Mouse (Mus musculus) hindbrain, embryonic 10.5 days (tissue): Measurements from ENCODE around the gene Isl1. TPM values are rescaled to one million over a fixed set of nuclear protein-coding genes. Genes with fewer than 3 reads are reported as not detected.

Experiments used
- DNase-seq: peaks from one replicate; pipeline ENCODE4 v3.0.0-alpha.2; 2017; ENCODE audit warnings: low spot score
- H3K27ac ChIP-seq: fragments of 300-500 bp; sonication (generic); 2 replicates; pipeline ENCODE4 v1.5.1; 2016; ENCODE audit warnings: mild to moderate bottlenecking, moderate library complexity
- H3K27me3 ChIP-seq: fragments of 300-500 bp; sonication (generic); 2 replicates; pipeline ENCODE4 v1.6.1; 2016; ENCODE audit warnings: mild to moderate bottlenecking; ENCODE audit not compliant: poor library complexity, insufficient read depth, severe bottlenecking
- H3K36me3 ChIP-seq: fragments of 300-500 bp; sonication (generic); 2 replicates; pipeline ENCODE4 v1.6.1; 2016; ENCODE audit warnings: mild to moderate bottlenecking, moderate library complexity
- H3K4me1 ChIP-seq: fragments of 300-500 bp; sonication (generic); replicated peaks from 2 replicates; pipeline ENCODE4 v1.6.1; 2016; ENCODE audit warnings: mild to moderate bottlenecking
- H3K4me3 ChIP-seq: fragments of 300-500 bp; sonication (generic); 2 replicates; pipeline ENCODE4 v1.5.1; 2016; ENCODE audit warnings: mild to moderate bottlenecking, moderate library complexity
- H3K9me3 ChIP-seq: fragments of 300-500 bp; sonication (generic); 2 replicates; pipeline ENCODE4 v1.6.1; 2016; ENCODE audit warnings: mild to moderate bottlenecking, moderate library complexity
- WGBS: fragments of 180-500 bp; shearing (Covaris S2); methylation state at CpG from one replicate; pipeline ENCODE4 v1.1.7; 2016; 5-methylcytosine and 5-hydroxymethylcytosine counted together
- polyA plus RNA-seq: library from polyadenylated mRNA; unstranded; fragments of >200 nt; fragmentation: Nextera tagmentation; extraction: Ambion mirVana; gene quantifications from 2 replicates; pipeline ENCODE4 v1.2.1, GENCODE M21; 2016

Isl1 gene
- polyA plus RNA-seq, 1 experiment from 2014 or later = 34.9 TPM

- Histone ChIP-seq H3K4me3 (peak overlapping the region; percentile 37), H3K36me3 (no peaks in the 10 kb centered on the region), H3K27ac (peak overlapping the region; percentile 59), H3K9me3 (no peaks in the 10 kb centered on the region), H3K27me3 (peaks cover 100% of the 10 kb centered on the region), H3K4me1 (peaks cover 23% of the 10 kb centered on the region)
- DNase-seq = peak; percentile 61
- 1% methylated on average over 25 of the region's 25 CpGs for whole genome bisulfite sequencing
Measured at GRCm38 (mm10) chr13:116304713-116305470, 4.6 kb downstream of the Isl1 start.

DNA sequence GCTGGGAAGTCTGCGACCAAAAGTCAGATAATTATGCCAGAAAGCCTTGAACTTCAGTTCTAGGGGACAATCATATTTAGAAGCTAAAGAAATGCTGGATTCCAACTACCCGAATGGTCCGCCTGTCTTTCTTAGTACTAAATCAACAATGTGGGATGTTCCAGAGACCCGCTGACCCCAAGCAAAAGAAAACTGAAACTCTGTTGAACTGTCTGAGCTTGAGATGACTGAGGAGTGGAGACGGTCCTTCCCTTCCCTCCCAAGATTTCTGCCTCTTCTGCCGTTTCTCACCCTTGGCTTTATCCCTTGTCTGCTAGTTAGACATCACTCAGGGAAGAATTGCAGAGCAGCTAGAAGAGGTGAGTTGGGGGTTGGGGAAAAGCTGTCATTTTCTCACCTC lies 5.7 kb downstream of the Isl1 start:
- 0 out of 2 replicates have a peak overlapping the region, but pooled peaks have one; percentile 5 for H3K27ac ChIP-seq

DNA sequence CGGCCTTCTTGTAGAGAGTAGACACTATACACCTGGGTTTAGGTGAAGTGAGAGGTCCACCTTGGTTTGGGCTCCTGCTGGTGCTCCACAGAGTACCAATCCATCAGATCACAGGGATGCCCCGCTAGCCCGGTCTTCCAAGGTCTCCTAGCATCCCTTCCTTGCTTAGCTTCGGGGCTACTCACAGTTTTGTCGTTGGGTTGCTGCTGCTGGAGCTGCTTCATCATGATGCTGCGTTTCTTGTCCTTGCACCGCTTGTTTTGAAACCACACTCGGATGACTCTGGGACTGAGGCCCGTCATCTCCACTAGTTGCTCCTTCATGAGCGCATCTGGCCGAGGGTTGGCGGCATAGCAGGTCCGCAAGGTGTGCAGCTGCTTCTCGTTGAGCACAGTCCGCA lies 6.6 kb downstream of the Isl1 start:
- peak; percentile 50 for DNase-seq
- Histone ChIP-seq H3K27me3 (peaks cover 100% of the 10 kb centered on the region), H3K4me3 (peak overlapping the region; percentile 33), H3K9me3 (no peaks in the 10 kb centered on the region), H3K36me3 (no peaks in the 10 kb centered on the region), H3K4me1 (peaks cover 12% of the 10 kb centered on the region; the same call in 1 of the 2 replicates), H3K27ac (0 out of 2 replicates have a peak overlapping the region, but pooled peaks have one; percentile 26)
- 3% methylated on average over 15 of the region's 15 CpGs for WGBS

More for the DNA sequence above, 5.7 kb downstream of the Isl1 start:
- no peaks in the 10 kb centered on the region for H3K9me3 ChIP-seq
- WGBS = under 1% methylated on average over 6 of the region's 6 CpGs
- H3K4me3 ChIP-seq = peak overlapping the region; percentile 33
- no peaks in the 10 kb centered on the region for H3K36me3 ChIP-seq
- peaks cover 12% of the 10 kb centered on the region; the same call in 1 of the 2 replicates for H3K4me1 ChIP-seq
- peaks cover 100% of the 10 kb centered on the region for H3K27me3 ChIP-seq
- peak; percentile 32 for DNase-seq

DNA sequence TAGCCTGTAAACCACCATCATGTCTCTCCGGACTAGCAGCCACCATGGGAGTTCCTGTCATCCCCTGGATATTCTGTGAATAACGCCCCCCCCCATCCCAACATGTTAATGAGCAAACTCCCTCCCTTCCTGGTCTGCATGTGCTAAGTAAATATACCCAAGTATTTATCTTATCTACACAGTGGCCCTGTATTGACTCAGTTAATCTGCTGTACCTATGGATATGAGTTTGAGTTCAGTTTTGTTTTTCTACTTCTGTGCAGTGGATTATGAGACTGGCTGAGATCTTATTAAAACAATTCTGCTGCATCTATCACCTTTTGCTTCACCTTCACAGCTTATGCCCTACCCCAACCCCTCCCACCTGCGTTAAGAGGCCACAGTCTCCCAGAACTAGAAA lies 7.8 kb downstream of the Isl1 start:
- Histone ChIP-seq H3K27me3 (peaks cover 100% of the 10 kb centered on the region), H3K9me3 (no peaks in the 10 kb centered on the region), H3K4me1 (peaks cover 17% of the 10 kb centered on the region; the same call in 1 of the 2 replicates), H3K4me3 (no peak overlapping the region; the same call in 1 of the 2 replicates), H3K27ac (no peak overlapping the region), H3K36me3 (no peaks in the 10 kb centered on the region)
- DNase-seq = no peak
- WGBS = 7% methylated on average over 3 of the region's 3 CpGs

DNA sequence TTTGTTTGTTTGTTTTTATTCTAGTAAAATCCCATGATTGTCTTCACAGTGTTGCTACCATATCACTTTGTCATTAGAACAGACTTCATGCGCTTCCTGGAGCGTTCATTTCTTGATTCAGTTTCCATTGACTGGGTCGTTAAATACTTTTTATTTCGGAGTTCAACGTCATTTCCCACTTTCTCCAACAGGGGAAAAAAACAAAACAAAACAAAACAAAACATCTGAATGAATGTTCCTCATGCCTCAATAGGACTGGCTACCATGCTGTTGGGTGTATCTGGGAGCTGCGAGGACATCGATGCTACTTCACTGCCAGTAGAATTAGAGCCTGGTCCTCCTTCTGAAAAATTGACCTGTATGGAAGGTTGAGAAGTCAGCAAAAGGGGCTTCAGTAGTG lies 10.2 kb downstream of the Isl1 start:
- 4% methylated on average over 7 of the region's 7 CpGs for WGBS
- Histone ChIP-seq H3K36me3 (no peaks in the 10 kb centered on the region), H3K4me3 (no peak overlapping the region), H3K4me1 (peaks cover 16% of the 10 kb centered on the region; the same call in 1 of the 2 replicates), H3K27me3 (peaks cover 100% of the 10 kb centered on the region), H3K9me3 (no peaks in the 10 kb centered on the region), H3K27ac (no peak overlapping the region)
- peak; percentile 8 for DNase-seq

DNA sequence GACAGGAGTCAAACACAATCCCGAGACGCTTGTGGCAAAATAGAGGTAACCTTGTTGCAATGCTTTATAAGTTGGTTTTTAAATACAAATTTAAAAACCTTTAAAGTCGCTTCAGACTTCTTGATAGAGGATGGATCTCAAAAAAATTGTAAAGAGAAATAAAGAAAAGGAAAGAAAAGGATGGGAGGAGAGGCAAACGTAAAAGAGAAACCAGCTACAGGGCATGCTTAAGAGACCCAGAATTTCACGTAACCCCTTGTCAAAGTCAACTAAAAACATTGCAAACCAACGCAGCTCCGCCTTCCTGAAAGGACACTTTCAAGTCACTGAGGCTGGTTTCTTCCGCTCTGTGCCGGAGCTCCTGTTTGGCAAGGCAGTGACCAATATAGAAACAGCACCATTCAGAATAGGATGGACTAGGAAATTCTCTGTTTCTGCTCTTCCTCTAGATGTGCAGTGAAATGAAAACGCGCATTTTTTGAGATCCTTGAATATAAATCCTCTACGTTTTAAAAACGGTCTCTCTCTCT lies 10.8 kb downstream of the Isl1 start:
- H3K4me3 ChIP-seq = no peak overlapping the region
- 3% methylated on average over 13 of the region's 13 CpGs for WGBS

DNA sequence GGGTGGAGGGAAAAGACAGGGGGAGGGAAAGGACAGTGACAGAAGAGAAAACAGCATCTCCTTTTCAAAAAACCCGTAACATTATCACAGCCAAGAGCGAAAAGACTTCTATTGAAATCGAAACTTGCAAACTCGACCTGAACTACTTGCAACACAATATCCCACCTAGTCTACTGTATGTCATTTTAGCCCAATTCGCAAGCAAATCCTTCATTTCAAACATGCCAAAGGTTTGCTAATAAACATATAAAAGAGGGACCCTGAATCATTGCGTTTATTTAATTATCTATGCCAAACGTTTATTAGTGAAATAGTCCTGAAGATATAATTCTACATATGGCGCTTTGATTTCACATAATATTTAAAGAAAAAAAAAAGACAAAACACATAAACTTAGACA lies 11.5 kb downstream of the Isl1 start:
- peak overlapping the region; percentile 19; the same call in 1 of the 2 replicates for H3K4me3 ChIP-seq
- WGBS = 3% methylated on average over 8 of the region's 8 CpGs
- H3K27me3 ChIP-seq = peaks cover 100% of the 10 kb centered on the region
- H3K36me3 ChIP-seq = no peaks in the 10 kb centered on the region
- H3K27ac ChIP-seq = no peak overlapping the region
- DNase-seq = no peak
- H3K9me3 ChIP-seq = no peaks in the 10 kb centered on the region
- H3K4me1 ChIP-seq = peaks cover 21% of the 10 kb centered on the region

More for the DNA sequence above, 10.8 kb downstream of the Isl1 start:
- H3K9me3 ChIP-seq = no peaks in the 10 kb centered on the region
- peaks cover 22% of the 10 kb centered on the region for H3K4me1 ChIP-seq
- H3K27ac ChIP-seq = no peak overlapping the region
- peaks cover 100% of the 10 kb centered on the region for H3K27me3 ChIP-seq
- H3K36me3 ChIP-seq = no peaks in the 10 kb centered on the region
- peak; percentile 10 for DNase-seq

DNA sequence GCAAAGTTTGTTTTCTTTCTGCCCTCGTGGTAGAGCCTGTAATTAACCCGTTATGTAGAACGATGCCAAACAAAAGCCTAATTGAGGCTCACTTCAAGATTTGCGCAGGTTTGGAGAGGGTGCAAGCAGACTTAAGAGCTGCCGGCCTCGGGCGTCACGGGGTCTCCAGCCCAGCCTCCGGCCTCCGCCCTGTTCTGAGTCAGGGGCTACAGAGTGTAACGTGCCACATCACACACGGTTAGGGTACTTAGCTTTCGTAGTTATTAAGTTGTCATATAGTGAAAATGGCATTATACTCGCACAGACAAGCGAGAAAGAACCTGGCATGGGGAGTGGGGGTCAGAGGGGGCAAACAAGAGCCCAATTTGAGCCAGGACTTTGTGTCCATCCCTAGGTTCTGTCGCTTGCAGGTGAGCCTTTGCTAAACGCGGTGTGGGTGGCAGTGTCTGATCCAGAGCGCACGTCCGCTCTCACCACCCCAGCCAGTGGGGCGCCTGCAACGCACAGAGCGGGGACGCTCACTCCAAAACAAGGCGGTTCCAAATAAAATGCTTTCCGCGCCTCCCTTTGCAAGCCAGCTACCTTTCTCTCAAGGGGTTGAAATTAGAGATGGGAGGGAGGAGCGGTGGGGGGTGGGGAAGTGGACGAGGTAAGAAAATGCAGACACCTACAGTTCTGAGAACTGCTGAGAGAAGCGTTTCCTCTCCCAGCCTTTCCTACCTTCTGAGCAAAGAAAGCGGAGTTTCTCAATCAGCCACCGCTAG lies 12.3 kb downstream of the Isl1 start:
- peaks cover 100% of the 10 kb centered on the region for H3K27me3 ChIP-seq
- no peaks in the 10 kb centered on the region for H3K9me3 ChIP-seq
- peak; percentile 51 for DNase-seq
- under 1% methylated on average over 33 of the region's 33 CpGs for WGBS
- no peak overlapping the region for H3K27ac ChIP-seq
- H3K4me1 ChIP-seq = peaks cover 17% of the 10 kb centered on the region
- H3K36me3 ChIP-seq = no peaks in the 10 kb centered on the region
- peak overlapping the region; percentile 19 for H3K4me3 ChIP-seq

DNA sequence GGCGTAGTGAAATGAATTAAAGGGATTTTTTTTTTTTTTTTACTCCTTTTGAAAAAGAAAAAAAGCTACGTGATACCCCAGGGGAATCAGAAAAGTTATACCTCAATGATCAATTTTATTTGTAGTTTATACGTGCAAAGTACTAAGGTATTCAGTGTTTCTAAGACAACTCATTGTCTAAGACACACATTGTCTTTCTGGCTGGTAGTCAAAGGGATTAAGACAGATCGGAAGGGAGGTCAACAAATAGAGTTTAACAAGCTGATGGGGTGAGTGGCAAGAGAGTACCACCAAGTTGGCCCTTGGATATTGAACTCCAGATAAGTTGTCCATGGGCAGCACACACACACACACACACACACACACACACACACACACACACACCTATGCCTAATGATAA lies 14.1 kb downstream of the Isl1 start:
- Histone ChIP-seq H3K4me1 (peaks cover 17% of the 10 kb centered on the region), H3K9me3 (no peaks in the 10 kb centered on the region), H3K36me3 (no peaks in the 10 kb centered on the region), H3K27ac (no peak overlapping the region), H3K4me3 (no peak overlapping the region), H3K27me3 (peaks cover 100% of the 10 kb centered on the region)
- DNase-seq = no peak
- WGBS = 4% methylated on average over 4 of the region's 4 CpGs

GRCm38 (mm10) chr13:116294734-116295133 lies 14.8 kb downstream of the Isl1 start:
- peak; percentile 23 for DNase-seq
- WGBS = under 1% methylated on average over 6 of the region's 6 CpGs
- H3K4me3 ChIP-seq = no peak overlapping the region
- H3K4me1 ChIP-seq = peaks cover 17% of the 10 kb centered on the region
- no peaks in the 10 kb centered on the region for H3K9me3 ChIP-seq
- peaks cover 100% of the 10 kb centered on the region for H3K27me3 ChIP-seq
- H3K27ac ChIP-seq = no peak overlapping the region
- no peaks in the 10 kb centered on the region for H3K36me3 ChIP-seq

GRCm38 (mm10) chr13:116294151-116294461 lies 15.4 kb downstream of the Isl1 start:
- Histone ChIP-seq H3K4me1 (peaks cover 17% of the 10 kb centered on the region), H3K36me3 (no peaks in the 10 kb centered on the region), H3K27me3 (peaks cover 97% of the 10 kb centered on the region), H3K4me3 (peak overlapping the region; percentile 31), H3K9me3 (no peaks in the 10 kb centered on the region), H3K27ac (peak overlapping the region; percentile 13; the same call in 1 of the 2 replicates)
- WGBS = under 1% methylated on average over 11 of the region's 11 CpGs
- DNase-seq = no peak

- no peaks in the 10 kb centered on the region for H3K9me3 ChIP-seq
- peak overlapping the region; percentile 13; the same call in 1 of the 2 replicates for H3K27ac ChIP-seq
- peaks cover 17% of the 10 kb centered on the region for H3K4me1 ChIP-seq
- peaks cover 92% of the 10 kb centered on the region for H3K27me3 ChIP-seq
- H3K4me3 ChIP-seq = peak overlapping the region; percentile 31
- peak; percentile 64 for DNase-seq
- H3K36me3 ChIP-seq = no peaks in the 10 kb centered on the region
- WGBS = 1% methylated on average over 27 of the region's 27 CpGs
Measured at GRCm38 (mm10) chr13:116293301-116294150, 16.0 kb downstream of the Isl1 start.
